Mouse (Mus musculus) liver, embryonic 11.5 days (tissue): ENCODE measurements around the gene Acy3. TPM values are rescaled to one million over a fixed set of nuclear protein-coding genes. Genes with fewer than 3 reads are reported as not detected.
A peak's percentile ranks its signal among the peaks of the same experiment; 100 is the strongest.

Source experiments
- ATAC-seq: fragments of 200-750 bp; cut with Nextera tagmentation; replicated peaks from 2 replicates; pipeline ENCODE4 v1.8.0; 2017; ENCODE audit warnings: moderate number of reproducible peaks, mild to moderate bottlenecking, moderate TSS enrichment, moderate library complexity; ENCODE audit not compliant: low FRiP score
- DNase-seq: peaks from one replicate; pipeline ENCODE4 v3.0.0-alpha.2; 2017; ENCODE audit warnings: low spot score
- H3K27ac ChIP-seq: fragments of 300-500 bp; sonication (generic); 2 replicates; pipeline ENCODE4 v1.5.1; 2014; ENCODE audit warnings: mild to moderate bottlenecking, low read depth, low read length, control low read depth
- H3K27me3 ChIP-seq: fragments of 300-500 bp; sonication (generic); replicated peaks from 2 replicates; pipeline ENCODE4 v1.6.1; 2014; ENCODE audit warnings: low read length, mixed read lengths; ENCODE audit not compliant: control insufficient read depth, insufficient read depth
- H3K36me3 ChIP-seq: fragments of 300-500 bp; sonication (generic); 2 replicates; pipeline ENCODE4 v1.6.1; 2014; ENCODE audit warnings: mild to moderate bottlenecking, low read length, moderate library complexity, mixed read lengths; ENCODE audit not compliant: control insufficient read depth, insufficient read depth
- H3K4me1 ChIP-seq: fragments of 300-500 bp; sonication (generic); replicated peaks from 2 replicates; pipeline ENCODE4 v1.6.1; 2014; ENCODE audit warnings: low read length, mixed read lengths; ENCODE audit not compliant: control insufficient read depth, insufficient read depth
- H3K4me2 ChIP-seq: fragments of 300-500 bp; sonication (generic); 2 replicates; pipeline ENCODE4 v1.6.1; 2014; ENCODE audit warnings: mild to moderate bottlenecking, control low read depth, moderate library complexity
- H3K4me3 ChIP-seq: fragments of 300-500 bp; sonication (generic); 2 replicates; pipeline ENCODE4 v1.5.1; 2014; ENCODE audit warnings: low read depth, low read length, control low read depth
- H3K9ac ChIP-seq: fragments of 300-500 bp; sonication (generic); 2 replicates; pipeline ENCODE4 v1.6.1; 2014; ENCODE audit warnings: low read depth, low read length, control low read depth
- H3K9me3 ChIP-seq: fragments of 300-500 bp; sonication (generic); 2 replicates; pipeline ENCODE4 v1.6.1; 2016; ENCODE audit warnings: low read length, inconsistent platforms, mixed read lengths; ENCODE audit not compliant: control insufficient read depth
- WGBS: fragments of 180-500 bp; shearing (Covaris S2); extraction: QIAGEN DNeasy Blood & Tissue Kit; methylation state at CpG from one replicate; pipeline ENCODE4 v1.1.7; 2014; 5-methylcytosine and 5-hydroxymethylcytosine counted together
- polyA plus RNA-seq: library from polyadenylated mRNA; unstranded; fragments of >200 nt; fragmentation: Nextera tagmentation; extraction: Ambion mirVana; gene quantifications from 2 replicates; pipeline ENCODE4 v1.2.1, GENCODE M21; 2014

Acy3 gene
- polyA plus RNA-seq, 1 experiment from 2014 or later, result 12.0 TPM

GRCm38 (mm10) chr19:3983527-3984200, 2.7 kb upstream of the Acy3 start:
- Histone ChIP-seq H3K27me3 (no peaks in the 10 kb centered on the region), H3K27ac (no peak overlapping the region), H3K9me3 (no peaks in the 10 kb centered on the region), H3K4me1 (peaks cover 25% of the 10 kb centered on the region), H3K4me3 (no peak overlapping the region), H3K9ac (no peak overlapping the region), H3K36me3 (no peaks in the 10 kb centered on the region), H3K4me2 (no peak overlapping the region)
- DNase-seq (no peak), ATAC-seq (no peak)
- 60% methylated on average over 9 of the region's 9 CpGs for WGBS

GRCm38 (mm10) chr19:3985261-3985681, 1.1 kb upstream of the Acy3 start:
- DNase-seq (no peak), ATAC-seq (0 out of 2 replicates have a peak, but pooled peaks have one; percentile 21)
- Histone ChIP-seq H3K36me3 (no peaks in the 10 kb centered on the region), H3K4me2 (no peak overlapping the region), H3K4me3 (no peak overlapping the region), H3K27me3 (no peaks in the 10 kb centered on the region), H3K9me3 (no peaks in the 10 kb centered on the region), H3K27ac (peak overlapping the region; percentile 61; the same call in 1 of the 2 replicates), H3K4me1 (peaks cover 23% of the 10 kb centered on the region), H3K9ac (no peak overlapping the region)
- 26% methylated on average over 8 of the region's 8 CpGs for WGBS

- Histone ChIP-seq H3K9me3 (no peaks in the 10 kb centered on the region), H3K27me3 (no peaks in the 10 kb centered on the region), H3K27ac (no peak overlapping the region), H3K36me3 (no peaks in the 10 kb centered on the region), H3K4me1 (peaks cover 23% of the 10 kb centered on the region), H3K9ac (no peak overlapping the region), H3K4me2 (no peak overlapping the region), H3K4me3 (no peak overlapping the region)
- WGBS, result 85% methylated on average over 13 of the region's 14 CpGs
- DNase-seq (no peak), ATAC-seq (no peak)
Observed at GRCm38 (mm10) chr19:3988066-3988465, 1.7 kb downstream of the Acy3 start.

- no peak for DNase-seq
- peaks cover 23% of the 10 kb centered on the region for H3K4me1 ChIP-seq
- 87% methylated on average over 4 of the region's 4 CpGs for WGBS
Observed at GRCm38 (mm10) chr19:3988750-3989149, 2.4 kb downstream of the Acy3 start.

GRCm38 (mm10) chr19:3990804-3991203, 4.4 kb downstream of the Acy3 start:
- Histone ChIP-seq H3K27me3 (no peaks in the 10 kb centered on the region), H3K27ac (no peak overlapping the region)

More at GRCm38 (mm10) chr19:3988750-3989149, 2.4 kb downstream of the Acy3 start:
- H3K27me3 ChIP-seq, result no peaks in the 10 kb centered on the region
- no peaks in the 10 kb centered on the region for H3K9me3 ChIP-seq
- no peaks in the 10 kb centered on the region for H3K36me3 ChIP-seq
- H3K4me2 ChIP-seq, result no peak overlapping the region
- no peak overlapping the region for H3K4me3 ChIP-seq
- no peak overlapping the region for H3K27ac ChIP-seq
- no peak overlapping the region for H3K9ac ChIP-seq
- no peak for ATAC-seq

GRCm38 (mm10) chr19:3991562-3991961, 5.2 kb downstream of the Acy3 start:
- H3K9ac ChIP-seq, result no peak overlapping the region
- WGBS, result 89% methylated on average over 3 of the region's 3 CpGs
- no peak for DNase-seq

More at GRCm38 (mm10) chr19:3990804-3991203, 4.4 kb downstream of the Acy3 start:
- no peak for ATAC-seq
- H3K4me2 ChIP-seq, result no peak overlapping the region
- H3K9me3 ChIP-seq, result no peaks in the 10 kb centered on the region
- WGBS, result 57% methylated on average over 6 of the region's 6 CpGs
- peaks cover 15% of the 10 kb centered on the region for H3K4me1 ChIP-seq
- no peak overlapping the region for H3K4me3 ChIP-seq
- H3K9ac ChIP-seq, result no peak overlapping the region
- DNase-seq, result no peak
- H3K36me3 ChIP-seq, result no peaks in the 10 kb centered on the region

GRCm38 (mm10) chr19:3991966-3992365, 5.6 kb downstream of the Acy3 start:
- ATAC-seq, result no peak
- 82% methylated on average over 3 of the region's 3 CpGs for WGBS

More at GRCm38 (mm10) chr19:3991562-3991961, 5.2 kb downstream of the Acy3 start:
- Histone ChIP-seq H3K27ac (no peak overlapping the region), H3K4me1 (peaks cover 10% of the 10 kb centered on the region), H3K4me2 (no peak overlapping the region), H3K4me3 (no peak overlapping the region), H3K9me3 (no peaks in the 10 kb centered on the region), H3K27me3 (no peaks in the 10 kb centered on the region), H3K36me3 (no peaks in the 10 kb centered on the region)
- no peak for ATAC-seq

GRCm38 (mm10) chr19:3992416-3992815, 6.0 kb downstream of the Acy3 start, which contains the start of gene Tbx10:
Gene Tbx10, plus strand, starts transcription at chr19:3992752.
- WGBS, result 57% methylated on average over 5 of the region's 5 CpGs
- no peaks in the 10 kb centered on the region for H3K36me3 ChIP-seq
- H3K4me3 ChIP-seq, result no peak within 1 kb of the TSS
- no peaks in the 10 kb centered on the region for H3K9me3 ChIP-seq
- no peak within 1 kb of the TSS for H3K9ac ChIP-seq
- H3K27me3 ChIP-seq, result no peaks in the 10 kb centered on the region
- H3K4me2 ChIP-seq, result no peak within 1 kb of the TSS
- H3K4me1 ChIP-seq, result 0 out of 2 replicates have a peak, but pooled peaks cover 4% of the 10 kb centered on the region
- no peak for ATAC-seq
- no peak for DNase-seq
- no peak within 1 kb of the TSS for H3K27ac ChIP-seq

More at GRCm38 (mm10) chr19:3991966-3992365, 5.6 kb downstream of the Acy3 start:
- H3K4me3 ChIP-seq, result no peak overlapping the region
- H3K4me1 ChIP-seq, result peaks cover 6% of the 10 kb centered on the region; the same call in 1 of the 2 replicates
- no peak overlapping the region for H3K9ac ChIP-seq
- no peak for DNase-seq
- H3K27me3 ChIP-seq, result no peaks in the 10 kb centered on the region
- no peaks in the 10 kb centered on the region for H3K36me3 ChIP-seq
- H3K9me3 ChIP-seq, result no peaks in the 10 kb centered on the region
- no peak overlapping the region for H3K27ac ChIP-seq
- H3K4me2 ChIP-seq, result no peak overlapping the region

GRCm38 (mm10) chr19:3994932-3995331, 8.6 kb downstream of the Acy3 start:
- Histone ChIP-seq H3K4me2 (no peak overlapping the region), H3K4me1 (peaks cover 12% of the 10 kb centered on the region), H3K4me3 (no peak overlapping the region), H3K27me3 (no peaks in the 10 kb centered on the region), H3K9me3 (no peaks in the 10 kb centered on the region), H3K9ac (no peak overlapping the region), H3K36me3 (no peaks in the 10 kb centered on the region), H3K27ac (0 out of 2 replicates have a peak overlapping the region, but pooled peaks have one; percentile 6)
- DNase-seq (no peak), ATAC-seq (no peak)
- 61% methylated on average over 6 of the region's 6 CpGs for WGBS
